Mouse (Mus musculus) layer of hippocampus, adult 2 months (tissue): ENCODE results near the gene Mdm2. TPM values are rescaled to one million over a fixed set of nuclear protein-coding genes. Genes with fewer than 3 reads are reported as not detected.
A peak's percentile ranks its signal among the peaks of the same experiment; 100 is the strongest.
"Not testable (repeated sequence)": the region's sequence is repeated elsewhere in the genome, so short reads cannot be mapped to it uniquely, and the experiment has no call there.

Experiments
- DNase-seq, 2 experiments: peaks; one replicate each; pipeline ENCODE4 v3.0.0; 2022; ENCODE audit warnings: low spot score in 2 of 2
- H3K27ac ChIP-seq: fragments of 200-600 bp; 2 replicates; pipeline ENCODE4 v1.8.1; 2022
- H3K4me3 ChIP-seq: fragments of 200-600 bp; 2 replicates; pipeline ENCODE4 v1.8.1; 2022; ENCODE audit warnings: mild to moderate bottlenecking
- CTCF ChIP-seq: fragments of 200-600 bp; conservative IDR thresholded peaks from 2 replicates; pipeline ENCODE4 v1.8.1; 2022; ENCODE audit warnings: antibody characterized with exemption, mild to moderate bottlenecking, moderate library complexity
- total RNA-seq, 2 experiments: library from RNA; stranded (reverse); gene quantifications; 2 replicates each; pipeline ENCODE4 v1.2.3; 2021

Mdm2 gene
- total RNA-seq, 2 experiments from 2014 or later = 55.1 to 66.0 TPM

GRCm38 (mm10) chr10:117709326-117709830 lies 1.2 kb downstream of the Mdm2 start:
- Histone ChIP-seq H3K4me3 (peak overlapping the region; percentile 98), H3K27ac (peak overlapping the region; percentile 100)
- TF ChIP-seq CTCF = no peak
- DNase-seq = no peak

GRCm38 (mm10) chr10:117708856-117709255 lies 1.7 kb downstream of the Mdm2 start:
- no peak for TF ChIP-seq CTCF
- Histone ChIP-seq H3K27ac (peak overlapping the region; percentile 100), H3K4me3 (peak overlapping the region; percentile 98)
- no peak for DNase-seq

DNA sequence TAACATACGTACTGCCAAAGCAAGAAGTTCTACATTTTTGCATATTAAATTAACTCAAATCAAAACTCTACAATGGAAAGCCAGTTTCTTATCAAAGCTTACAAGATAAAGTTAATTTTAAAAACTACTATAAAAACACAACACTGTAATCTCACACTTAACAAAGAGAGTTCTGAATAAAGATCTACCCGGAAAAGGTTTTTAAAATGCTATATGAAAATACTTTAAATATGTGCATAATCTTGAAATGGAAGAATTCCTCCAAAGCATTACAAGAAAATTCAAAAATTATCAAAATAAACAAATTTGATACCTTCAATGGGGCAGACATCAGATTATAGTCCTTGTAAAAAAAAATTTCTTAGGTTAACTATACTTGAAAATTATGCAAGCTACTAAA lies 2.2 kb downstream of the Mdm2 start:
- peak overlapping the region; percentile 98 for H3K4me3 ChIP-seq
- no peak for DNase-seq
- TF ChIP-seq CTCF = no peak
- no peak overlapping the region for H3K27ac ChIP-seq

DNA sequence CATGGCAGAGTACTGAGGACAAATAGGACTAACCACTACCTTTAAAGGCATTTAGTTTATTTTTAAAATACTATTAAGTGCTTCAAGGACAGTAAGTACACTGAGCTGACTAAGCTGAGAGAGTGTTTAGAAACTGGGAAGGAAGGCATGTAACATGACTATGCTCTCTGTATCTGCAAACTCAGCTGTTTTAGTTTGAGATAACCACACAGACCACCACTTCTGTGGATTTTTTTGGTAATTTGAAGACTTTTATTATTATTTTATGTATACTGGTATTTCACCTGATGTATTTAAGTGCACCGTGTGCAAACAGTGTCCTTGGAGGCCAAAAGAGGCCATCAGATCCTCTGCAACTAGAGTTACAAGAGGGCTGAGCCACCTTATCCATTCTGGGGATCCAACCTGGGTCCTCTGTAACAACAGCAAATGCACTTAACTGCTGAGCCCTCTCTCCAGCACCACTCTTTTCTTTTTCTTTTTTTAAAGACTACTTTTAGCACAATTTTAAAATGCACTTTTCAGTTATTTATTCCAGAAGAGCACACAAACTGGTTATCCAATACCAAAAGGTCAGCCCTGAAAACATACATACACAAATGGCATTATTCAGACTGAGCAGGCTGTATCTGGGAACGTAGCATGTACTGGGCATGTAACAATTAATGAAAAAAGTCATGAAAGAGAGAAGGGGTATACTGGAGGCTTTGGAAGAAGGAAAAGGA lies 3.3 kb downstream of the Mdm2 start:
- no peak for DNase-seq
- Histone ChIP-seq H3K4me3 (no peak overlapping the region), H3K27ac (peak overlapping the region; percentile 56)
- no peak for TF ChIP-seq CTCF

- no peak overlapping the region for H3K4me3 ChIP-seq
- no peak for TF ChIP-seq CTCF
- DNase-seq = no peak
- H3K27ac ChIP-seq = peak overlapping the region; percentile 56
These were observed 4.1 kb downstream of the Mdm2 start for GRCm38 (mm10) chr10:117706440-117706839.

- TF ChIP-seq CTCF = no peak
- Histone ChIP-seq H3K27ac (no peak overlapping the region), H3K4me3 (no peak overlapping the region)
- DNase-seq = no peak
These were observed 4.8 kb downstream of the Mdm2 start for GRCm38 (mm10) chr10:117705806-117706205.

- no peak for TF ChIP-seq CTCF
These were observed 5.6 kb downstream of the Mdm2 start for GRCm38 (mm10) chr10:117704964-117705335.

GRCm38 (mm10) chr10:117704314-117704963 lies 6.1 kb downstream of the Mdm2 start:
- H3K27ac ChIP-seq, H3K4me3 ChIP-seq, DNase-seq: not testable (repeated sequence)

More at GRCm38 (mm10) chr10:117704964-117705335, 5.6 kb downstream of the Mdm2 start:
- no peak overlapping the region for H3K27ac ChIP-seq
- no peak overlapping the region for H3K4me3 ChIP-seq
- no peak for DNase-seq

DNA sequence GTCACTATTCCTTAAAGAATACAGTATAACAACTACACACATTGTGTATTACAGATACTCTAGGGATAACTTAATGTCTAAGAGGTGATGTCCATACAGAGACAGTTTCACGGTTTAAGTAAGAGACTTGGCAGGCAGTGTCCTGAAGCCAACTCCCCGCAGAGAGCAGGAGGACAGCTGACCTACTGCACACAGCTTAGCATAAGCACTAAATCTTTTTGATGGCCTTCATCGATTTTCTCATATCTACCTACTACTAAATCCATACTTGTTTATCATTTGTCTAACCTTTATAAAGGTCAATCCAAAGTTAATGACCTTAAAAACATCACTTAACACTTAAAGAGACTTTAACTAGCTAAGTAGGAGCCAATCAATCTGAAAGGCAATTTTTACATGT lies 7.1 kb downstream of the Mdm2 start:
- no peak for TF ChIP-seq CTCF
- no peak for DNase-seq
- H3K27ac ChIP-seq = no peak overlapping the region
- no peak overlapping the region for H3K4me3 ChIP-seq

DNA sequence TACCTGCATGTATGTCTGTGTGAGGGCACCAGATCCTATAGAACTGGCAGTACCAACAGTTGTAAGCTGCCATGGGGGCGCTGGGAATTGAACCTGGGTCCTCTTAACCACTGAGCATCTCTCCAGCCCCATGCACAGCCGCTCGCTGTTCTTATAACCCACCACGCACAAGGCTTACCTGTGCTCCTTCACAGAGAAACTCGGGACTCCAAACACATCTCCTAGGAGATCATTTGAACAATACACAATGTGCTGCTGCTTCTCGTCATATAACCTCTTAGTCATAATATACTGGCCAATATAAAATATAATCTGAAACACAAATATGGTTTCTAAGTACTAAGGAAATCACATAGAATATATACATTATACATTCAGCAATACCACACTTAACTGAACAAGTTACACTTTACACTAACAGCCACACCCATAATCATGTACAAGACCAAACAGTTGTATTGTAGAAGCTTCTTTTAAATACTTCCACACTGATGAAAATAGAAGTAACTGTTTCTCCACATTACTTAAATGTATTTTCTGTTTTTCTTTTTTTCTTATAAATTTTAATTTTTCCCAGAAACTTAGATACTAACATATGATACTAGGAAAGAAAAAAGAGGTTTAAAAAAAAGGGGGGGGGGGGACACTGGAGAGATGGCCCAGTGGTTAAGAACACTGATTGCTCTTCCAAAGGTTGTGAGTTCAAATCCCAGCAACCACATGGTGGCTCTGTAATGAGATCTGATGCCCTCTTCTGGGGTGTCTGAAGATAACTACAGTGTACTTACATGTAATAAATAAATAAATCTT lies 8.3 kb downstream of the Mdm2 start:
- no peak for TF ChIP-seq CTCF
- DNase-seq = no peak
- H3K27ac ChIP-seq = no peak overlapping the region
- H3K4me3 ChIP-seq = no peak overlapping the region

GRCm38 (mm10) chr10:117701034-117701829 lies 9.3 kb downstream of the Mdm2 start:
- no peak overlapping the region for H3K27ac ChIP-seq
- no peak overlapping the region for H3K4me3 ChIP-seq
- no peak for TF ChIP-seq CTCF
- DNase-seq = no peak

DNA sequence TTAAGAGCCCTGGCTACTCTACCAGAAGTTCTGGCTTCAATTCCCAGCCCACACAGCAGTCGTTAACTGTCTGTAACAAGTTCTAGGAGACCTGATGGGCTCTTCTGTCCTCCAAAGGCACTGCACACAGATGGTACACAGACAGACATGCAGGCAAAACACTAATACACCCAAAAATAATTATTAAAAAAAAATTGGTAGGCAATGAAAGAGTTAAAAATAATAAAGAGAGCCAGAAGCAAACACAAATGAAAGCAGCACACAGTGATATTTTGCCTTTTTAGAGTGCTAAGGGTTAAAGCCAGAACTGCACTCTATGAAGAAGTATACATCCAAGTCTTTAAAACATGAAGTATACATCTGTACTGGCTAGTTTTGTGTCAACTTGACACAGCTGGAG lies 10.1 kb downstream of the Mdm2 start:
- DNase-seq = no peak
- TF ChIP-seq CTCF = no peak
- Histone ChIP-seq H3K4me3 (no peak overlapping the region), H3K27ac (no peak overlapping the region)
